Mouse (Mus musculus): ENCODE results near the gene Shroom4. TPM values are rescaled to one million over a fixed set of nuclear protein-coding genes. Genes with fewer than 3 reads are reported as not detected.

Shroom4 gene
- total RNA-seq, 2 experiments from 2014 or later = 2.8 to 3.3 TPM

DNA sequence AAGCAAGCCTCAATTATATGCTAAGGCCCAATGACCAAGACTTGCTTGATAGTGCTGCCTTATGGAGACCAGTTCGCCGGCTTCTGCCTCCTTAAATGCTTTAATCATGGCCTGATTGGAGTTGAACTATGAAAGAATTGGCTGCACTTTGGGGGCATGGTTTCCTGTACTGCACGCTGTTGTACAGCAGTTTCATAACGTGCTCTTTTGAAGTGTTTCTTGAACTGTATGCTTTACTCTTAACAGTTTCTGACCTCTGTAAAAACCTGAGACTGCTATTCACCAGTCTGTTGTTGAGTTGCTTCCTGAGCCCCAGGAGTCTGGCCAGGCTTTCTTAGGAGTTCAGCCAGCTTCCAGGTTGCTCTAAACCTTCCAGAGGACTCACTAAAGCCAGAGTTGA is 90.8 kb downstream of the Shroom4 start:
- no peak for DNase-seq (ENCODE audit: low spot score in 2 of 2)

DNA sequence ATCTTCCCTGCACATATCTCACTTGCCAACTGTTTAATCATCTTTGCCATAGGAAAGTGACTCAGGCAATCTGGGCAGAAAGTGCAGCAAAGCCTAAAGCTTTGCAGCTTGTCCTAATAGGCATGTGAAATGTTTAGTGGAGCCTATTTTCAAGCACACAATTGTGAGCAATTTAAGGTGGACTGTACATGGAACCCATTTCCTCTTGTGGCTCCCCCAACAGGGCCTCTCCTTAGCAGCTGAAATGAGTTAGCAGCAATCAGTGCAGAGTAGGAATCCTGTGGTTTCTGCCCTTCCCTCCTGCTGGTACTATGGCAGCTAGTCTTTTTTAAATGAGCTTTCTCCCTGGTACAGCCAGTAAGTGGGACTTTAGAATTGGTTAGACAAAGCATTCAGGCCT is 95.8 kb downstream of the Shroom4 start:
- no peak for DNase-seq (ENCODE audit: low spot score in 2 of 2)

DNA sequence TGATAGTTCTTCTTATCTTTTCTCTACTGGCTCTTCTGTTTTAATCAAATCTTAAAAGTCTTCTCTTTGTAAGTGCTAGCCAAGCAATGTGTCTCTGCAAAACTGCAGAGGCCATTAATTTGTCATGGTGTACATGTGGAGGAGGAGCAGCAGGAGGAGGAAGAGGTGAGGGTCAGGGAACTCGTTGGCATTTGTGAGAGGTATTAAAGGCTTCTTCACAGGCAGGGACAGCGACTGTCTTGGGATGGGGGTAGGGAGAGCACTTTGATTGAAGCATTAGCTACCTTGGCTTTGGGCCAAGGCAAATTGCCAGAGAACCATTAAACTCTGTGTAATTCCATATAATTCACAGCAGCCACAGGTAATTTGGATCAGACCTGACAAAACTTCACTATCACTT is 96.7 kb downstream of the Shroom4 start:
- no peak for DNase-seq (ENCODE audit: low spot score in 2 of 2)

DNA sequence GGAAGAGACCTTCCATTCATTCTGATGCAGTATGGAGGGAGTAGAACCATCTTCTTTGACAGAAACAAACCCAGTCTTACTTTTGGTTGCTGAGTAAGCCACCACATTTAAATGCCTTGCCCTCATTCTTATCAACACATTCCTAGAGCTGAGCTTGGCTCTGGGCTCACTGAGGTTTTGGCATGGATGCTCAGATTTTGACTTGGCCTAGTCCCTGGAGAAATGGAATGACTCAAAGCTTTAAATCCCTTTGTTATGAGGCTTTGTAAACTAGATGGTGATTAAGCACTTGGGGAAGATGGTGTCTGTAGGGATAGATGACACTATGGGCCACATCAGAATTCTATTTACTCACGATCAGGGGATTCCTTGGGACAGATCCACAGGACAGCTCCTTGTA is 102.2 kb downstream of the Shroom4 start:
- no peak for DNase-seq (ENCODE audit: low spot score in 2 of 2)

DNA sequence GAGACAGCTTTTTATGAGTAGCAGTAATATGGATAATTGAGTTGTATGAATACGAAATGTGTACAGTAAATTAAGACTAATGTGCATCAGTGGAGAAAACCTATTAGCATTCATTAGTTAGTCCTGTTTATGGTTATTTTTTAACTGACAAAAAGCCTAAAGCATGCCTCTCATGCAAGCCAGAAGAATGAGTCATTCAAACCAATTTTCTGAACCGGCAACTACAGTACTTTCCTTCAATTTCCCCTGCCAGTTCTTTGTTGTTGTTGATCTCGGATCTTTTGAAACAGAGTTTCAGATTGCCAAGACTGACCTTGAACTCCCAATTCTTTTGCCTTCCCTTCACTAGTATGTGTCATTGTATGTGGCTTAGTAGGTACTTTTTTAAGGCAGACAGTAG is 117.6 kb downstream of the Shroom4 start:
- DNase-seq (ENCODE audit: low spot score in 2 of 2) = no peak

DNA sequence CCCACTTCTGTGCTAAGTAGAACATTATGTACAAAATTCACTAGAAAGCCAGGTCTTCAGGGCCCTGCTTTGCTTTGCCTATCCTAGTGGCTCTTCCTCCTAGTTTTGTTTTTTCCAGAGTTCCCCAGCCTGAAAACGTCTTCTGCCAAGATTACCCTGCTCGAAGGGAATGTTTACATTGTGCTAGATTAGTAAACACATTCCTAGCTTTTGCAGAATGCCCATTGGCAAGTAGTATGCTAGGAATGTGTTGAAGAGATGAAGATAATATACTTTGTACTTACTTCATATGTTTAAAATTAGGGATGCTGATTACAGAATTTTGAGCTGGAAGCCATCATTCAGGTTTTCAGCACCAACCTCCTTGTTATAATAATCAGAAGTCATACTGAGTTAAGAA is 118.8 kb downstream of the Shroom4 start:
- no peak for DNase-seq (ENCODE audit: low spot score in 2 of 2)

DNA sequence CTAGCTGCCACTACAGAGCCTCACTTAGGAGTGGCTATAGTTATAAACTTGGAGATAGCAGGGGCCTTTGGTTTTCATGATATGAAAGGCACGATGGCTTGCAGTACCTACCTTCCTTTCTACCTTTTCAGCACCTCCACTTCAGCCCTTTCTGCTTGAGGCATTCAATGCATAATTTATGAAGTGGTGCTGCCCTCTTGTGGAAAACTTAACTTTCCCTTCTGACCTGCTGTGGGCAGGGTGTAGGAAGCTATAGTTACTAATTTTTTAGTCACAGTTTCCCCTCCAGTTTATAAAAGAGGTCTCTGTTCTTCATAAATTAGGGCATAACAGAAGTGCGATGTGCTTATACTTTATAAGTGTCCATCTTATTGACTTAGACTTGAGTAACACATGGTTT is 123.3 kb downstream of the Shroom4 start:
- DNase-seq (ENCODE audit: low spot score in 2 of 2) = peak; percentile 3 to 6

DNA sequence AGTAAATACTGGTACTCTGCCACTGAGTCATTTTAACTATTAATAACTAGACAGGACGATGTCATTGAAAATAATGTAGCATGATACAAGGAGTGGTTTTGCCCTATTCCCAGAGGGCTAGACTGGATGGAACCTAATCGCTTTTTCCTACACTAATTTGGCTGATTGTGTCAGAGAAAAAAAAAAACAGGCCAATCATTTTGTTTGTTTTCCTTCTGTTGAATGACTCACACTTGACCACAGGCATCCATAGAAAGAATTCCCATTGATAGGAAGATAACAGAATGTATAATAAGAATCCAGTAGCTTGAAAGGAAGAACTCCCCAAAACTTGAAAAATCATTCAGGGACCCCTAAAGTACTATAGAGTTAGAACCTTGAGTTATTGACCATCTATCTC is 137.0 kb downstream of the Shroom4 start:
- no peak for DNase-seq (ENCODE audit: low spot score in 2 of 2)

DNA sequence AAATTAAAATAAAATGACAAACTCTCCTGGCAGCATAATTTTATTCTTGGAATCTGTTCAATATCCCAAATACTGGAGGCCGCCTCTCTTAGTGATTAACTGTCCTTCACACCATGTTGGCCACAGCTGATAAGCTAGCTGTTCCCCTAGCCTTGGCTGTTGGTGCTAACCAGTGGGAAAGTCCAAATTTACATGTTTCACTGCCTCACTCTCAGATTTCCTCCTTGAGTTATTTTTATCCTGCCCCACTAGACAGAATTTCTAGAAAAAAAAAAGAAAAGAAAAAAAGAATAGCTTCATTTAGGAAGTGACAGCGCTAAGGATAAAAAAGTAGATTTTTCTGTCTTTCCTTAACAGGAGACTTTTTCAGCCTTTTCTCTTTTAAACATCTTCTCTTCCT is 138.0 kb downstream of the Shroom4 start:
- DNase-seq (ENCODE audit: low spot score in 2 of 2) = no peak

DNA sequence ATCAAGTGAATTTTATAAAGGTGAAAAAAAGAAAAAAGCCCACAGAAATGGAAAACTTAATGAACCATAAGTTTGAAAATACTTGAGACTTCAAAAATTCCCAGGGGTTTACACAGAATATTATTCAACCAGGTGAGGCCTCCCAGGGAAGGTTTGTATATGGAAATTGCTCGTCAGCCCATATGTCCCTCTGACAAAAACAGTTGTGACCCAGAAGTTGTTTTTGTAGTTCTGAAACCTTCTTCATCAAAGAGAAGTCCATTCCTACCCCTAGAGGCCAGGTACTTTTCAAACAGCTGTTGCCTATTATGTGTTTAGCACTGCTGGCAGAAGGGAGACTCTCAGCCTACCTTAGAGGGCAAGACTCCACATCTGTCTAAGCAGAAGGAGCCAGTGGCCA is 165.4 kb downstream of the Shroom4 start:
- no peak for DNase-seq (ENCODE audit: low spot score in 2 of 2)

DNA sequence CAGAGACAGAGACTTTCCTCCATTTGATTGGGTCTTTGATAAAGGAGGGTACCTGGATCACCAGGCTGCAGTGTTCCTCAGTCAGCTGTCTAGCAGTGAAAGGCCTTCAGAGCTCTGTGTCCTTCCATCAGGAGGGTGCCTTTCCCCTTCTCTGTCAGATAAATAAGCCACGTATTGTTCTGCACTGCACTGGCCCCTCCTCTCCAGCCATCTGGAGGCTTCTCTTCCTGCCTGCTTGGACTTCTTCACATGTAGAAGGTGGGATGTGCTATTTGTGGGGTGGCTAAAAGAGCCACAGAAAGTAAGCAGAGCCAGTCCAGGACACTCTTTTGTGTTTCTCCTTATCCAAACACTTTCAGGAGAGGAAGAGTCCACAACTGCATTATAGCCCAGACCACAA is 174.9 kb downstream of the Shroom4 start:
- DNase-seq (ENCODE audit: low spot score in 2 of 2) = no peak

DNA sequence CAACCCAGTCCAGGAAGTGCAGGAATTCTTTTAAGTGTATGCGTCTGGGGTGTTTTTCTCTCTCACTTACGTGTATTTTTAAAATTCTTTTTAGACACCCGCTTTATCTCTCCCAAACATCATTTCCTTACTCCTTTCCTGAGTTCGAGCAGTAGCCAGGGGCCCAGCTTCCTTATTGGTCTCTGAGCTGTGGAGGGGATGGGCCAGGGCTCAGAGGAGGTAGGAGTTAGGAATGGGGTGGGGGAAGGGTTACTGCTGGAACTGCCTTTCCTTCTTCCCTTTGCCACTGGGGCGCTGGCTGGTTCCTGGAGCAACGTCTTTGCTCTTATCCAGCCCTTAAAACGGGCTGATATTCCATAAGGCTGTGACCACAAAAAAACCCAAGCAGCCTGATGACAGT is 177.3 kb downstream of the Shroom4 start:
- DNase-seq (ENCODE audit: low spot score in 2 of 2) = no peak

DNA sequence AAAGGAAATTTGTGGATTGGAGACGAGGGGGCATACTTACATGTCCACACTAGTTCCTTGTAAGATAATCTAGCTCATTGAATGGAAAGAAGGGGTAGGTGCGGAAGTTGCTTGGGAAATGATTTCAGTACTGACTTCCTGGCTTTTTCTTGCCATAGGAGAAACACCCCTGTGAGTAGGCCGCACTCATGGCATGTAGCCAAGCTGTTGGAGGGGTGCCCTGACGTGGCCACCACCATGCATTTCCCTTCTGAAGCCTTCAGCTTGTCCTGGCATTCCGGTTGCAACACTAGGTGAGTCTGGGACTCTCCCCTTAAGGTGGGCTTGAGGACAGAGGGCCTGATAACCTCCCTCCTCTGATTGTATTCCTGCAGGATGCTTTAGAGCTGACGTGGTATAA is 181.0 kb downstream of the Shroom4 start:
- no peak for DNase-seq (ENCODE audit: low spot score in 2 of 2)

DNA sequence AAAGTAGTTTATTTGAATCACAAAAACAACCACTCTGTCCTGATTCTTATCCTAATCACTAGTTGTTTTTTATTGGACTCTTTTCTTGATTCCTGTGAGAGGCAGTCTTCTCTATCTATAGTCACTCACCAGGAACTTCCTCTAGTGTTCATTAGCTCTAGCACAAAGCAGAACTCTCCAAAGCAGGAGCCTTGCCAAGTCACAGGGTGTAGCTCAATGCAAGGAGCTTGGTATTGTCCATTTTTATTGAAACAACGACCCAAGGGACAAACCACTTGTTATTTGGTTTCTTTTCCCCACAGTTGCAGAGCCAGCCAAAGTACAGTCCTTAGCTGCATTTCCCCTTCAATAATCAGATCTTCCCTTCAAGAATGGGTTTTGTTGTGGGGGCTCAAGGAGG is 181.5 kb downstream of the Shroom4 start:
- no peak for DNase-seq (ENCODE audit: low spot score in 2 of 2)

DNA sequence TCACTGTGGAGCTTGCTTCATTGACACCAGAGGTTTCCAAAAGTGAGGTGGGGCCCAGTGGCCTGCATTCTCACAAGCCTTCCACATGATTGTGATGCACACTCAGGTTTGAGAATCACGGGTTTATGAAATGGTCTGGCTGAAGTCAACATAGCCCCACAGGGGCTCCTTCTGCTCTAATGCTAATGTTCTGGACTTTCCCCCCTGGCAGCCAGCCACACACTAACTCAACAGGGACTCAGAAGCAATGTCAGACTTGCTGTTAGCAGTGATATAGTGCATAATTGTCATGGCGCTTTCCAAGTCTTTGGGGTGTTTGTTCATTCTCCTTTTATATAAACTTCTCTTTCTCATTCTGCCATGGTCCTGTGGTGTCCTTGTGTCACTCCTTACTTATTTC is 183.0 kb downstream of the Shroom4 start:
- DNase-seq (ENCODE audit: low spot score in 2 of 2) = no peak

DNA sequence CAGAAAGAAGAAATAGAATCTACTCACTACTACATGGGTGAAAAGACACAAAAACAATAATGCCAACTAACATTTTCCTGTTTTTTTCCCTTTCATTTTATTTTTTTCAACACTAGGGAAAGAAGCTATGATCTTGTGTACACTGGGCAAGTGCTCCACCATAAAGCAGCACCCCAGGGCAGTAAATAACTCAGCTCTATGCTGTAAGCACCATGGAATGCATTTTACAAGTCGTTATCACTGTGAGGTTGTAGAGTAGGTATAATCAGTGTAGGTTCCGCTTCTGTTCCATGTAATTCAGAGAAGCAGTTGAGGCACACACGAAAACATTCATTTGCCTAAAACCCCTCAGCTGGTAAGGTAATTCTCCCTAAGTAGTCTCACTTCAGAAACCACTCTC is 194.5 kb downstream of the Shroom4 start:
- DNase-seq (ENCODE audit: low spot score in 2 of 2) = no peak

DNA sequence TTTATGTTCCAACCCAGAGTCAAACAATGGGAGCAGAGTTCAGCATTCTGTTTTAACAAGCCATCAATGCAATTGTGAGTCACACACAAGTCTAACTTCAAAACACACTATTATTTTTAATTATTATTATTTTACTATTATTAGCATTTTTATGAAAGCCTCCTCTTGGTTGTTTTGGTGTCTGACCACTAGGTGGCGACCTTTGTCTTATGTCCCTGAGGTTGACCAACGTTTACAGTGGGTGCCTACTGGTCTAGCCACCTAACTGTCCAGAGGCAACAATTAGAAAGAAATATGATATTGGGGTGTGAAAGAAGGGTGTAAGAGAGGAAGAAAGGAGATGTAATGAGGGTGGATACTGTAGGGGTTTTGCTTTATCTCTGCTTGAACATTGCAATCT is 254.4 kb downstream of the Shroom4 start:
- peak in 1 of 2 experiments; percentile 4 for DNase-seq (ENCODE audit: low spot score in 2 of 2)

DNA sequence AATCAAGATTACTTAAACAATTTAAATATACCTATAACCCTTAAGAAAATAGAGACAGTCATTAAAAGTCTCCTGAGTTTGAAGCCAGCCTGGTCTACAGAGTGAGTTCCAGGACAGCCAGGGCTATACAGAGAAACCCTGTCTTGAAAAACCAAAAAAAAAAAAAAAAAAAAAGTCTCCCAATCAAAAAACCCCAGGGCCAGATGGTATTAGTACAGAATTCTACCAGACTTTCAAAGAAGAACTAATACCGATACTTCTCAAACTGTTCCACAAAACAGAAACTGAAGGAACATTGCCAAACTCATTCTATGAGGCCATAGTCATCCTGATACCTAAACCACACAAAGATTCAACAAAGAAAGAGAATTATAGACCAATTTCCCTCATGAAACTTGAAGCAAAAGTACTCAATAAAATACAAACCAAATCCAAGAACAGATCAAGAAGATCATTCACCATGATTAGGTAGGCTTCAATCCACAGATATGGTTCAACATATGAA is 259.2 kb downstream of the Shroom4 start:
- no peak for DNase-seq (ENCODE audit: low spot score in 2 of 2)

Other genes starting within 250 kb of the Shroom4 start
- gene Nudt10, start 226.8 kb upstream of the Shroom4 start, total RNA-seq (2021) = 10 to 100 TPM; 24.7 to 28.5 TPM
- gene Bmp15, start 79.1 kb upstream of the Shroom4 start, total RNA-seq (2021) = under 1 TPM; 0.21 to 0.26 TPM